Mouse (Mus musculus) urinary bladder, postnatal 14 days (tissue): ENCODE data around the gene E2f1.

Experiments
- DNase-seq: peaks from one replicate; pipeline ENCODE4 v3.0.0; 2021; ENCODE audit warnings: low spot score

E2f1 gene

DNA sequence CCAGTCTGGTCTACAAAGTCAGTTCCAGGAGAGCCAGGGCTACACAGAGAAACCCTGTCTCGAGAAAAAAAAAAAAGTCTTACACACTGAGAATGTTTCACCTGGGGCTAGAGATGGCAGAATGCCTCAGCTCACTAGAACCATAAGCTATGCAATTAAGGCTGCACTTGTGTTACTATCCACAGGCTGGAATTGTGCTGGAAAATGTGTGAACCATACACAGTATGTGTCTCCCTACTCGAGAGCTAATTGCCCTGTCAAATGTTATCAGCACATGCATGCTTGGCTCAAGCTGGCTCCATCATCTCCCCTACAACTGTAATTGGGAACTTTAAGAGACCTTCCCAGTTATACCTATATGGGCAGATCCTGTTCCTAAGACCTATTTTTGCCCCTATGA lies 18.8 kb downstream of the E2f1 start:
- DNase-seq: no peak

DNA sequence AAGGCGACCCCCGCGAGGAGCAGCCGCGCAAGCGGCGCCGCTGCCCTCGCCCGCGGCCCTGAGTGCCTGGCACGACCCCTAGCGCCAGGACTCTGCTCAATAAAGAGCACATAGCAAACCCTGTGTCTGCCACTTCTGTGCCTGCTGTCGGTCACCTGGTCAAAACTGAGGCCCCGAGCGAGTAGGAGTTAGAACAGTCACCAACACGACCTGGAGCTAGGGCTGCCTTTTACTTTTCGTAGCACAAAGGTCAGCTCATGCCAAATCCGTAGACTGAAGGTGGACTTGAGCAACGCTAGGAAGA lies 19.9 kb downstream of the E2f1 start:
- no peak for DNase-seq

DNA sequence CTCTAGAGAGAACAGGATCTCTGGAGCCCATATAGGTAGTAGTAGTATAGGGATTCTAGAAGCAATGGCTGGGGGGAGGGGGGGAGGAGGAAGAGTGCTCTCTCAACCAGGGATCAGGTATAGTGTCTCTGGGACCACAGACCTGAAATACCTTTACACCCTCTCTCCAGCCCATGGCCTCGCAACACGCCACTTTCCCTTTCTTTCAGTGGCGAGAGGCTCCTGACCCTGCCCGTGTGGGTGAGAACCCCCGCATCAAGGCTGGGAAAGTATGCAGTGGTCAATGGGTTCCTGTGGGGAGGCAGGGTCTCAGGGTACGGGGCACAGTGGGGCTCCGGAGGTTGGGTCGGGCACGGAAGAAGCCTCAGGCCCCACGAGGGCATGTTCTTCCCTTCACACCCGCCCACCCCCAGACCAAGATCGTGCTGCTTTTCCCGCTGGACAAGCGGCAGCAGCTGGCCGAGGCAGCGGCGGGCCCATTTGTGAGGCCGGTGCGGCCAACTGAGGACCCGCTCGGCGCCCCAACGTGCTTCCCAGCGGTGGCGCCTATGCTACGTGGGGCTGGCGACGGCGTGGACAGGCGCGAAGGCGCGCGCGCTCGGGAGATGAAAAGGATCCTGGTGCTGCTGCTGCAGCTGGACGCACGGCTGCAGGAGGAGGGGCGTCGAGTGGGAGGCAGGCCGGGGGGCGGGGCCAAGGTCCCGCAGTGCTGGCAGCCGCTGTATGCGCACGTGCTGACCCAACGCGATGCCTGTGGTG lies 20.4 kb downstream of the E2f1 start:
- DNase-seq: peak; percentile 57

DNA sequence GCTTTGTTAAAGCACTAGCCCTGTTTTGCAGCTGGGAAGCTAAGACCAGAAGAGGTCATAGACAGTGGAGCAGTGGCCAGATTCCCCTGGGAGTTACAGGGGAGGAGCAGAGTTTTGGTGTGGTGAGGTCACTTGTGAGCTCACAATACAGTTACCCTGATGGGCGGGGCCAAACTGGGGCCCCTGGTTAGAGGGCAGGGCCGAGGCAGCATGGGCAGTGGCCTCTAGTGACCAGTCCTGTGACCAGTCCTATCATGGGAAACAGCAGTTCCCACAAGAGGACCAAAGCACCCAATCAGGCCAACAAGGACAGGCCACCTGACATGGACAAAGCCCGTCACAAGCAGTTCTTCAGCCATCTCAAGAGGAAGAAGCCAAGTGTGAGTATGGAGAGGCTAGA lies 21.0 kb downstream of the E2f1 start:
- no peak for DNase-seq

DNA sequence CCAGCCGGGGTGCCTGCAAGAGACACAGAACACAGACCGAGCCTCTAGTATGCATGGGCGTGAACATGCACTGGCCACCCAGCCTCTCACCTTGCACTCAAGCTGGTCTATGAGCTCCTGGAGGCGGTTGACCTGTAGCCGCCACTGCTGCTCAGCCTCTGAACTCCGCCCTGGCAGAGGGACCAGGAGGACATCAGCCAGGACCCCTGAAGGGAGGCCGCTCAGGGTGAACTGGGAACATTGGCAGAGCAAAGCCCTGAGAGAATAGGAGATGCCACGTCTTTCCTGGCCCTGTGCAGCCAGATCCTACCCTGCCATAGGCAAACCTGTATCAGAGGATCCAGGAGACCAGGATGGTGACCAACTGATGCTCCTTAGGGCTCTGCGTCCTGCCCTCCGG lies 23.0 kb downstream of the E2f1 start, which contains the start of gene 1700003F12Rik:
Gene 1700003F12Rik (plus strand): TSS at position 375 of the 400 bp plus-strand sequence.
- DNase-seq: no peak

DNA sequence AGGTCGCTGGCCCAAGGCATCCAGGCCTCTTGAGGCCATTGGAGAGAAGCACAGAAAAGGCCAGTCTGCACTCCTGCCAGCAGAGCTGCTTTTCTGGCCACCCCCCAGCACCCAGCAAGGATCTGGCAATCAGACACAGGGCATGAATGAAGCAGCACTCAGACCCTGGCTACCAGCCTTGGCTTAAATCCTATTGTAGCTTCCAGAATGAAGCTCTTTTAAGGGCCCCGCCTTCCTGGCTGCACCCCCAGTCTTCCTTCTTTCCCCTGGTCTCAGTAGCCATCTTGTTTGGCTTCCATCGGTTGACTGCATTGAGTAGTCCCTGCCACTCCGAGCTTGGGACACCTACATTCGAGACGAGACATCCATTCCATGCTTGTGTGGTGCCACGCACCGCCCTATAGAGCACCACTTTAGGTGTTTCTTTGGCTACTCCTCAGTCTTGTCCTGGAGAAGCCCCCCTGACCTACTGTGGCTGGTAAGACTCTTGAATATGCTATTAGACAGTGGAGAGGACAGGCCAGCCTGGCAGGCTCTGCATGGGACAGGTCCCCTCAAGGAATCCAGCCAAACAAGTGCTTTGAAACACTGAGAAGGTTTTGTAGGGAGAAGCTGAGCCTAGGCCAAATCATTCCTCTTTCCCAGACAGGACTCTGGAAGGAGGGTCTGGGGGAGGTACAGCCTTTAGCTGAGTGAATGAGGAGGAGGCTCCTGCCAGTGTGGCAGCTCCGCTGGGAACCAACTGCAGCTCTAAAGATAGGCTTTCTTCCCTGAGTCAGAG lies 25.9 kb downstream of the E2f1 start:
- peak; percentile 29 for DNase-seq

DNA sequence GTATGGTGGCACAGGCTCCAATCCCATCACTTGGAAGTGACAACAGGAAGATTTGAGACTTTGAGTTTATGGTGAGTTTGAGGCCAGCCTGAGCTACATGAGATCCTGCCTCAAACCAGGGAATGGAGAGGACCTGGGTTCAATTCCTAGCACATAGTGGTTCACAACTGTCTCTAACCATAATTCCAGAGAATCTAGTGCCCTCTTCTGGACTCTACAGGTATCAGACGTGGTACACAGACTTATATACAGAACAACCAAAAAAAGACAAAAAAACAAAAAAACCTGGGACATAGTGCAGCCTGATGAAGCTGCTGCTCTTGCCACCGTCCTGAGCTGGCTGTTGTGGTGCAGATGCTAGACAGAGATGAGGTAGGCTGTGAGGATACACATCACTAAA lies 28.1 kb downstream of the E2f1 start:
- DNase-seq: no peak

DNA sequence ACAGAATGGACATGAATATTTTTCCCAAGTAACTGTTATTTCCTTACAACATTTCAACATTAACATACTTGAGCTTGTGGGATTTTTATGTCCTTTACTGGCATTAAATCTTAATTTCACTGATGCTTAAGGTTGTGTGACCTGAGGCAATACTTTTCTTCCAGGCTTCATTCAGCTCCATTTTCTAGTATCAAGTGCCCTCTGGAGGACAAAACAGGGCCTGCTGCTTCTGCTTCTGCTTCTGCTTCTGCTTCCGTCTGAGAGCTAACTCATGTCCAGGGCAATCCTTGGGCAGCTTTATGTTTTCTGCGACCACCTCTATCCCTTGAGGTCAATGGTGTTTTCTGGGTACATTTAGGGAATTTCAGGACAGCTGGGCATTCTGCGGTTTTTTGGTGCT lies 30.0 kb downstream of the E2f1 start:
- DNase-seq: peak; percentile 48

DNA sequence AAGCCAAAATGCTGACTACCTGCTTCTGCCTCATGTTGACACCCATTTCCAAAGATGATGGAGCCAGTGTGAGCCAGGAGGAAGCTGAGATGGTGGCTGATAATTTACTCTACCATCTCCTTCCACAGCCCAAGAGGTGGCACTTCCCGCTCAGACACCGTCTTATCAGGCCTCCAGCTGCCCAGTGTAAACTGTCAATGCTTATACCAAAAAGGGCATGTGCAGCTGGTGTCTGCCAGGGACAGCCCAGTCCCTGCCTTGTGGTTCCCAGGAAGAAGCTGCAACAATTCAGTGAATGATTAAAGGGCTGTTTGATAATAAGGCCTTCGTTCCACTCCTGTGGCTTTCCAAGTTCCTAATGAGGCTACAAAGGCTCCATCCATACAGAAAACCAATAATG lies 31.0 kb downstream of the E2f1 start:
- no peak for DNase-seq

DNA sequence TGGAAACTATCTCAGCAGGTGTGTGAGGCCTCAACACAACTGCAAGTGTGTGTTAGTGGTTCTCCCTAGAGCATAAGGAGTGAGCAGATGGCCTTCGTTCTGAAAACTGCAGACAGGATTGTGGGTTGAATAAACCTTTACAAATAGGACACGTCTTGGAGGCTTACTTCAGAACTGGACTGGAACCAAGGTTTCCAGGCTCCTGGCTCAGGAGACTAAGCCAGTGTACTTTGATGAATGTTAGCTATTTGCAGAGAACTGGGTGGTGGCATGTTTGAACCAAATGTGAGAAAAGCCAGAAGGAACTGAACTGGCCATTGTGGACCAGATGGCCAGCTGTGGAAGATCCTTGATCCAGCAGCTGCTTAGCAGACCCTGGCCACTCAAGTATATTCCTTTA lies 31.4 kb downstream of the E2f1 start:
- peak; percentile 21 for DNase-seq

DNA sequence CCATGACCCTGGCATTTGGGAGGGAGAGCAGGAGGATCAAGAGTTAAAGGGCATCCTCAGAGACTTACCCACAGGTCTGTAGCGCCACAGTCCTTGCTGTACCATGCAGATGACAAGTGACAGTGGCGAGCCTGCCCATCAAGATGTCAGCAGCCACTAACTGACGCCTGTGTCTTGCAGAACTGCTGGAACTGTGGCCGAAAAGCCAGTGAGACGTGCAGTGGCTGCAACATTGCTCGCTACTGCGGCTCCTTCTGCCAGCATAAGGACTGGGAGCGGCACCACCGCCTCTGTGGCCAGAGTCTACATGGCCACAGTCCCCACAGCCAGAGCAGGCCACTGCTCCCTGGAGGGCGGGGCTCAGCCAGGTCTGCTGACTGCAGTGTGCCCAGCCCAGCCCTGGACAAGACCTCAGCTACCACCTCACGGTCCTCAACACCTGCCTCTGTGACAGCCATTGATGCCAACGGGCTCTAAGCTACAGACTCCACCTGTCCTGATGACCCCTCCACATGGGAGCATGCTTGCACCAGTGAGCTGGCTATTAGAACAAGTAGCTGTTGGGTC lies 34.9 kb downstream of the E2f1 start:
- no peak for DNase-seq

DNA sequence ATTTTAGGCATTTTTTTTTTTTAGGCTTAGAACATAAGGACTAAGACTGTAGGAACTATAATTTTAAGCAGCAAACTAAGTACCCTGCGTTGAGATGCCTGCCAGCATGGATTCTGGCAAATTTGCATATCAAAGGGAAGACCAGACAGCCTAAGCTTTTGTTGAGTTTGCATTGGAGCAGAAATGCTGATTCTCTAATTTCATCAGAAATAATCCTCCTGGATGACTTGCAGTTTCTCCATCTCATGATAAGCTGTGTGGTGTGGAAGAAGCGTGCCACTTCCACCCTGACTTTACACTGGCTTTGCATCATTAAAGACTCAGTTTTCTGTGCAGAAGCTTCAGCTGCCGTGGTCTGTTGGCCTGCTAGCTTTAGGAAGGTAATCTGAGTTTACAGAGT lies 36.8 kb downstream of the E2f1 start:
- no peak for DNase-seq

DNA sequence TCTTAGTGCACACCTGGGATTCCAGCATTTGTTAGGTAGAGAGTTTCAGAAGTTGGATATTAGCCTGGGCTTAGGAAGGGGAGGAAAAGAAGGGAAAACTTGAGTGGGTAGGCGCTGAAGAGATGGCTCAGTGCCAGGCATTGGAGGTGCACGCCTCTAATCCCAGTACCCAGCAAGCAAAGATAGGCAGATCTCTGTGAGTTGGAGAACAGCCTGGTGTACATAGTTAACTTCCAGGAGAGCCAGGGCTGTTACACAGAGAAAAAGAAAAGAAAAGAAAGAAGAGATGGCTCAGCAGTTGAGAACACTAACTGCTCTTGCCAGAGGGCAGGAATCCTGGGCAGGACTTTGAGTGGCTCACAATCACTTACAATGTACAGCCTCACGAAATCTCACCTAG lies 43.2 kb downstream of the E2f1 start:
- no peak for DNase-seq

DNA sequence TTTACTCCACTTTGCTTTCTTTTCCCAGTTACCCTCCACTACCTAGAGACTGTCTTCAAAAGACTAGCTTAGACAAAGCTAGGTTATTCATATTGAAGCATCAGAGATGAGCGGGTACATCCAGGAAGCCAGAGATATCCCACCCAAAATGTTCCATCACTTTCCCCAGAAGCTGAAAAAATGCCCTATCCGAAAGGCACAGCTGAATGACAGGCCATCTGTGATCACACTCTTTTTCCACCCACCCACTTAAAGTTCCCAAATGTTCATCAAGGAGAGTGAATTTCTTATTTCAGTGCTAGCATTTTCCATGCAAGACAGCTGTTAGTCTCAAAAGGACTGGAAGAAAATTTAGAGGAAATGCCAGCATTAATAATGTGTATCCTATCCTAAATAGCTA lies 44.4 kb downstream of the E2f1 start:
- DNase-seq: no peak

DNA sequence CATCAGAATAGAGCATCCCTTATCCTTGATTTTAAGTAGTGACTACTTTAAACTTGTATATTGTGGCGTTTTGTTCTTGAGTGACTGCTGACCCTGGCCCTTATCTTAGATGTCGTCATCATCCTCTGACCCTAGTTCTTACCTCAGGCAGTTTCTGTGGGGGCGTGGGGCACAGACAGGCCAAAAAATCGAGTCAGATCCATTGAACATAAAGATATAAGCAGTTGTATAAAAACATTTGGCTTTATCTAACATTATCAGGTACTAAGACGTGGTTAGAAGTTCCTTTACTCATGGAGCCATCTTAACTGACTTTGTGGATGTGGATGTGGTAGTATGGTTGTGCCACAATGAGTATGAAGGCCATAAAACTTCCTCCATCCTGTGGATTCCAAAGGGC lies 47.4 kb downstream of the E2f1 start:
- no peak for DNase-seq

DNA sequence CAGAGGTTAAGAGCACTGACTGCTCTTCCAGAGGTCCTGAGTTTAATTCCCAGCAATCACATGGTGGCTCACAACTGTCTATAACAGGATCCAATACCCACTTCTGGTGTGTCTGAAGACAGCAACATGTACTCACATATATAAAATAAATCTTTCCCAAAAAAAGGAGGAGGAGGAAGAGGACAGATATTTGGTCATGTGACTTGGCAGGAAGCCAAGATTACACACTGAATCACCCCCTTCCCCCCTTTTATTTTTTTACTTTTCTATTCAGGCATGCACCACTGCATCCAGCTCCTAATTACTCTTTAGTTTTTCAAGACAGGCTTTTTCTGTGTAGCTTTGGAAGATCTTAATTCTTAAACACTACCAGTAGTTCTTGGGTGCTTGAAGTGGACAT lies 48.2 kb downstream of the E2f1 start:
- DNase-seq: no peak

DNA sequence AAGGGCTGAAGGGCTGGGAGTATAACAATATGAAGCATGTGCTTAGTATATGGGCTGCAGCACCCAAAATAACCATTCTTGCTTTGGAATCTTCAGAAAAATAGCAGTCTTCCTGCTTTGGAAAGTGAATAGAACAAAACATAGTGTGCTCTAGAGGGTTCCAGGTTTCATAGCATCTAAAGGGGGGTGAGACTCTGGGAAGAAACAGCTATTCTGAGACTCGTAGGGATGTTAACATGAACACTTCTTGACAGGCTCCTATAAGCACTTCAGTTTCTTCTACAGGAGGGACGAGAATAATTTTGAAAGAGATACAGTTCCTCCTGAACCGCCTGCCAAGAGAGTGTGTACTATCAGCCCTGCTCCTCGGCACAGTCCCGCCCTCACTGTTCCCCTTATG lies 52.3 kb downstream of the E2f1 start:
- no peak for DNase-seq

DNA sequence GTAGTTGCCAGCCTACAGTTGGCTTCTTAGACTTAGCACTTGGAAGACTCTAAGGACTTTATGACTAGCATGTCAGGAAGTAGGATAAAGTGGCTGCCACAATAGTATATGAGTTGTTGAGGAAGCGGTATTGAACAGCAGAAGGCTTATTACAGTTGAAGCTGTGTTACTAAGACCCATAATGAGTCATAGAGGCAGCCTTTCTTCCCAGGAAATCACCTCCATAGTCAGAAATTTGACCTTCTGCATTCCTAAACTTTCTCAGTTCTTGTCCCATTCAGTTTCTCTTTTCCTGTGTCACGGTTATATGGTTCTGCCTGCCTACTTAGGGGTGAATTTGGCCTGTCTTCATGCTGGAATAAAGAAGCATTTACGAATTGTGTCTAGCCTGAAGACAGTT lies 52.7 kb downstream of the E2f1 start:
- DNase-seq: no peak

DNA sequence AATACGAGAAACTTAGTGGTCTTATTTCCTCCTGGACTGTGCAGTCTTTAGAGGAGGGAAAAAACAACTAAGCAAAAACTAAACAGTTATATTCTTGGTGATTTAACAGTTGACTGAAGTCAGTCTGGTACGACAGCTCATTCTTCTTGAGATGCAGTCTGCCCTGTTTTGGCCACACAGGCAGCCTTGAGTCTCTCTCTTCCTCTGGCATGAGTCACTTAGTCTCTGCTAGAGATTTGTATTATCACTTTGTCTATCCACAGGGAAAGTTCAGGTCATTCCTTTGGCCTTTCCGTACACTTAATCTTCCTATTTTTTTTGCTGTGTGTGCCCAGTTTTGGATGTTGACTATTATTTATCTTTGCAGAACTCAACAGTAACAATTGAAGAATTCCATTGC lies 59.6 kb downstream of the E2f1 start:
- no peak for DNase-seq
